Mouse (Mus musculus) heart, embryonic 13.5 days (tissue): ENCODE results near the gene Itpr1. TPM values are rescaled to one million over a fixed set of nuclear protein-coding genes. Genes with fewer than 3 reads are reported as not detected.

Experiments
- ATAC-seq: fragments of 200-750 bp; cut with Nextera tagmentation; 2 replicates; pipeline ENCODE4 v1.8.0; 2017; ENCODE audit warnings: moderate TSS enrichment; ENCODE audit not compliant: insufficient number of reproducible peaks, low FRiP score, low TSS enrichment; ENCODE audit errors: extremely low read depth
- H3K27ac ChIP-seq: fragments of 300-500 bp; sonication (generic); replicated peaks from 2 replicates; pipeline ENCODE4 v1.5.1; 2015; ENCODE audit warnings: moderate library complexity, mild to moderate bottlenecking, inconsistent platforms
- H3K27me3 ChIP-seq: fragments of 300-500 bp; sonication (generic); replicated peaks from 2 replicates; pipeline ENCODE4 v1.6.1; 2015; ENCODE audit warnings: mild to moderate bottlenecking, inconsistent platforms
- H3K36me3 ChIP-seq: fragments of 300-500 bp; sonication (generic); 2 replicates; pipeline ENCODE4 v1.6.1; 2015; ENCODE audit warnings: mild to moderate bottlenecking, inconsistent platforms
- H3K4me1 ChIP-seq: fragments of 300-500 bp; sonication (generic); 2 replicates; pipeline ENCODE4 v1.6.1; 2015; ENCODE audit warnings: inconsistent platforms
- H3K4me2 ChIP-seq: fragments of 300-500 bp; sonication (generic); 2 replicates; pipeline ENCODE4 v1.6.1; 2015; ENCODE audit warnings: inconsistent platforms, mild to moderate bottlenecking, moderate library complexity
- H3K4me3 ChIP-seq: fragments of 300-500 bp; sonication (generic); 2 replicates; pipeline ENCODE4 v1.5.1; 2015; ENCODE audit warnings: moderate library complexity, mild to moderate bottlenecking, inconsistent platforms
- H3K9ac ChIP-seq: fragments of 300-500 bp; sonication (generic); 2 replicates; pipeline ENCODE4 v1.6.1; 2015; ENCODE audit warnings: inconsistent platforms, mild to moderate bottlenecking, moderate library complexity
- H3K9me3 ChIP-seq: fragments of 300-500 bp; sonication (generic); 2 replicates; pipeline ENCODE4 v1.6.1; 2016; ENCODE audit warnings: inconsistent platforms
- WGBS: fragments of 180-500 bp; shearing (Covaris S2); methylation state at CpG from one replicate; pipeline ENCODE4 v1.1.7; 2015; ENCODE audit warnings: mixed read lengths; 5-methylcytosine and 5-hydroxymethylcytosine counted together
- polyA plus RNA-seq: library from polyadenylated mRNA; unstranded; fragments of >200 nt; fragmentation: Nextera tagmentation; extraction: Ambion mirVana; gene quantifications from 2 replicates; pipeline ENCODE4 v1.2.1, GENCODE M21; 2015

Itpr1 gene
- polyA plus RNA-seq, 1 experiment from 2014 or later = 12.1 TPM

GRCm38 (mm10) chr6:108532486-108533179, 319.7 kb downstream of the Itpr1 start:
- Histone ChIP-seq H3K4me2 (0 out of 2 replicates have a peak overlapping the region, but pooled peaks have one; percentile 4), H3K4me3 (no peak overlapping the region), H3K27ac (peak overlapping the region; percentile 66), H3K27me3 (no peaks in the 10 kb centered on the region), H3K36me3 (peaks cover 16% of the 10 kb centered on the region), H3K9ac (0 out of 2 replicates have a peak overlapping the region, but pooled peaks have one; percentile 16), H3K4me1 (peaks cover 64% of the 10 kb centered on the region), H3K9me3 (no peaks in the 10 kb centered on the region)
- ATAC-seq = no peak
- WGBS = 61% methylated on average over 10 of the region's 10 CpGs

- WGBS = 86% methylated on average over 5 of the region's 5 CpGs
Measured at GRCm38 (mm10) chr6:108534139-108534538, 321.2 kb downstream of the Itpr1 start.

GRCm38 (mm10) chr6:108534596-108534995, 321.7 kb downstream of the Itpr1 start:
- Histone ChIP-seq H3K27ac (no peak overlapping the region), H3K4me2 (no peak overlapping the region), H3K9ac (no peak overlapping the region), H3K4me1 (peaks cover 70% of the 10 kb centered on the region), H3K4me3 (no peak overlapping the region), H3K9me3 (no peaks in the 10 kb centered on the region), H3K36me3 (peaks cover 9% of the 10 kb centered on the region; the same call in 1 of the 2 replicates), H3K27me3 (no peaks in the 10 kb centered on the region)
- no peak for ATAC-seq
- 80% methylated on average over 6 of the region's 6 CpGs for WGBS

More at GRCm38 (mm10) chr6:108534139-108534538, 321.2 kb downstream of the Itpr1 start:
- H3K4me1 ChIP-seq = peaks cover 65% of the 10 kb centered on the region
- no peak overlapping the region for H3K4me3 ChIP-seq
- H3K9me3 ChIP-seq = no peaks in the 10 kb centered on the region
- no peak overlapping the region for H3K9ac ChIP-seq
- no peaks in the 10 kb centered on the region for H3K27me3 ChIP-seq
- H3K27ac ChIP-seq = no peak overlapping the region
- H3K4me2 ChIP-seq = no peak overlapping the region
- peaks cover 9% of the 10 kb centered on the region; the same call in 1 of the 2 replicates for H3K36me3 ChIP-seq
- no peak for ATAC-seq

GRCm38 (mm10) chr6:108535309-108535708, 322.4 kb downstream of the Itpr1 start:
- no peak overlapping the region for H3K4me3 ChIP-seq
- no peak overlapping the region for H3K27ac ChIP-seq
- peaks cover 9% of the 10 kb centered on the region for H3K36me3 ChIP-seq
- peaks cover 77% of the 10 kb centered on the region for H3K4me1 ChIP-seq
- no peaks in the 10 kb centered on the region for H3K27me3 ChIP-seq
- no peak for ATAC-seq
- no peaks in the 10 kb centered on the region for H3K9me3 ChIP-seq
- H3K4me2 ChIP-seq = no peak overlapping the region
- WGBS = 82% methylated on average over 4 of the region's 4 CpGs
- H3K9ac ChIP-seq = no peak overlapping the region

- WGBS = 30% methylated on average over 8 of the region's 8 CpGs
- Histone ChIP-seq H3K27ac (peak overlapping the region; percentile 91), H3K4me2 (peak overlapping the region; percentile 52), H3K4me3 (no peak overlapping the region), H3K27me3 (no peaks in the 10 kb centered on the region), H3K9me3 (no peaks in the 10 kb centered on the region), H3K9ac (peak overlapping the region; percentile 13; the same call in 1 of the 2 replicates), H3K36me3 (peaks cover 20% of the 10 kb centered on the region), H3K4me1 (peaks cover 67% of the 10 kb centered on the region)
- 0 out of 2 replicates have a peak, but pooled peaks have one; percentile 32 for ATAC-seq
Measured at GRCm38 (mm10) chr6:108536546-108537317, 323.8 kb downstream of the Itpr1 start.

- Histone ChIP-seq H3K9me3 (no peaks in the 10 kb centered on the region), H3K4me3 (no peak overlapping the region), H3K27me3 (no peaks in the 10 kb centered on the region), H3K4me1 (peaks cover 52% of the 10 kb centered on the region), H3K9ac (no peak overlapping the region), H3K4me2 (no peak overlapping the region), H3K27ac (peak overlapping the region; percentile 48; the same call in 1 of the 2 replicates), H3K36me3 (peaks cover 36% of the 10 kb centered on the region)
- no peak for ATAC-seq
- WGBS = 80% methylated on average over 4 of the region's 4 CpGs
Measured at GRCm38 (mm10) chr6:108538406-108538805, 325.5 kb downstream of the Itpr1 start.

- Histone ChIP-seq H3K4me2 (no peak overlapping the region), H3K27me3 (no peaks in the 10 kb centered on the region), H3K27ac (no peak overlapping the region), H3K9ac (no peak overlapping the region), H3K4me3 (no peak overlapping the region), H3K9me3 (no peaks in the 10 kb centered on the region), H3K4me1 (peaks cover 42% of the 10 kb centered on the region), H3K36me3 (peaks cover 31% of the 10 kb centered on the region)
- ATAC-seq = no peak
- WGBS = 81% methylated on average over 6 of the region's 6 CpGs
Measured at GRCm38 (mm10) chr6:108540441-108540840, 327.5 kb downstream of the Itpr1 start.

- peaks cover 39% of the 10 kb centered on the region for H3K36me3 ChIP-seq
- WGBS = 78% methylated on average over 7 of the region's 7 CpGs
- no peaks in the 10 kb centered on the region for H3K9me3 ChIP-seq
- no peak overlapping the region for H3K9ac ChIP-seq
- no peak for ATAC-seq
- H3K4me1 ChIP-seq = peaks cover 5% of the 10 kb centered on the region
- H3K27me3 ChIP-seq = no peaks in the 10 kb centered on the region
- H3K27ac ChIP-seq = no peak overlapping the region
- no peak overlapping the region for H3K4me2 ChIP-seq
- H3K4me3 ChIP-seq = no peak overlapping the region
Measured at GRCm38 (mm10) chr6:108544917-108545316, 332.0 kb downstream of the Itpr1 start.

- no peak overlapping the region for H3K4me2 ChIP-seq
- H3K27ac ChIP-seq = no peak overlapping the region
- no peaks in the 10 kb centered on the region for H3K27me3 ChIP-seq
- no peaks in the 10 kb centered on the region for H3K9me3 ChIP-seq
- WGBS = 88% methylated on average over 5 of the region's 5 CpGs
- no peak overlapping the region for H3K4me3 ChIP-seq
- peaks cover 42% of the 10 kb centered on the region for H3K36me3 ChIP-seq
- no peaks in the 10 kb centered on the region for H3K4me1 ChIP-seq
- ATAC-seq = no peak
- no peak overlapping the region for H3K9ac ChIP-seq
Measured at GRCm38 (mm10) chr6:108545464-108545863, 332.6 kb downstream of the Itpr1 start.

- 89% methylated on average over 3 of the region's 3 CpGs for WGBS
- no peak overlapping the region for H3K9ac ChIP-seq
- H3K36me3 ChIP-seq = peaks cover 38% of the 10 kb centered on the region
- no peaks in the 10 kb centered on the region for H3K27me3 ChIP-seq
- no peaks in the 10 kb centered on the region for H3K9me3 ChIP-seq
- no peak overlapping the region for H3K4me2 ChIP-seq
- H3K4me3 ChIP-seq = no peak overlapping the region
- no peak overlapping the region for H3K27ac ChIP-seq
- H3K4me1 ChIP-seq = no peaks in the 10 kb centered on the region
- no peak for ATAC-seq
Measured at GRCm38 (mm10) chr6:108548413-108548812, 335.5 kb downstream of the Itpr1 start.

- 75% methylated on average over 6 of the region's 6 CpGs for WGBS
- H3K27me3 ChIP-seq = no peaks in the 10 kb centered on the region
- H3K36me3 ChIP-seq = peaks cover 43% of the 10 kb centered on the region
- H3K27ac ChIP-seq = no peak overlapping the region
- no peak overlapping the region for H3K4me2 ChIP-seq
- ATAC-seq = no peak
- H3K4me1 ChIP-seq = no peaks in the 10 kb centered on the region
- no peak overlapping the region for H3K9ac ChIP-seq
- H3K4me3 ChIP-seq = no peak overlapping the region
- H3K9me3 ChIP-seq = no peaks in the 10 kb centered on the region
Measured at GRCm38 (mm10) chr6:108549495-108549935, 336.6 kb downstream of the Itpr1 start.
